Mouse (Mus musculus) olfactory bulb, adult 2 months (tissue): ENCODE results near the gene Adh6b. TPM values are rescaled to one million over a fixed set of nuclear protein-coding genes. Genes with fewer than 3 reads are reported as not detected.

Experiments
- H3K27ac ChIP-seq: fragments of 200-500 bp; 2 replicates; pipeline ENCODE4 v1.5.1; 2012; ENCODE audit warnings: low read depth, low read length; ENCODE audit not compliant: insufficient read depth
- H3K4me1 ChIP-seq: fragments of 200-500 bp; 2 replicates; pipeline ENCODE4 v1.6.1; 2012; ENCODE audit warnings: low read length; ENCODE audit not compliant: control insufficient read depth, insufficient read depth
- H3K4me3 ChIP-seq: fragments of 200-500 bp; 2 replicates; pipeline ENCODE4 v1.5.1; 2012; ENCODE audit warnings: mild to moderate bottlenecking, low read depth, low read length, moderate library complexity; ENCODE audit not compliant: insufficient read depth
- CTCF ChIP-seq: fragments of 200-500 bp; IDR thresholded peaks from 2 replicates; pipeline ENCODE4 v1.5.1; 2012; ENCODE audit warnings: low read depth, mild to moderate bottlenecking, low read length, moderate library complexity; ENCODE audit not compliant: insufficient read depth
- POLR2A ChIP-seq: fragments of 200-500 bp; IDR thresholded peaks from 2 replicates; pipeline ENCODE4 v1.6.1; 2012; ENCODE audit warnings: mild to moderate bottlenecking, low read depth, low read length, moderate library complexity; ENCODE audit not compliant: insufficient read depth
- WGBS: fragments of 180-500 bp; shearing (Covaris S2); methylation state at CpG from one replicate; pipeline ENCODE4 v1.1.7; 2018; 5-methylcytosine and 5-hydroxymethylcytosine counted together
- polyA plus RNA-seq: library from polyadenylated mRNA; stranded (reverse); fragments of >200 nt; gene quantifications from 2 replicates; pipeline ENCODE4 v1.2.4, GENCODE M21; 2012; ENCODE audit warnings: low replicate concordance; ENCODE audit not compliant: missing spikeins, insufficient read depth, insufficient read length

Gene Adh6b
- polyA plus RNA-seq, 1 experiment = not detected

DNA sequence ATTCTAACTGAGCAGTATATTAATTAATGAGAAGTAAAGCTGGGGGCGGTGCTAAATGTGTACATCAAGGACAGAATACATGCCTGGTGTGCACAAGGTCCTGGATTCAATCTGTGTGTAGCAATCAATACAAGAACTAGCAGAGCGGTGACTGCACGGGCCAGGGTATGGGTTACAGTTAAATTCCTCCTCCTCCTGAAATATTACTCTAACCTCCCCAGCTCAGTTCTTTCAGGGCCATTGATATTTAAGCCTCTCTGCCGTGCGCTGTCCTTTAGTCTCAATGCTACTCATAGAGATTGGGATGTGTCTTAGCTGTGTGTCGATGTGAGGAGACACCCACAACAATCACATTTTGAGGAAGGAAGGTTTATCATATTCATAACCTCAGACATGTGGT, 45.6 kb downstream of the Adh6b start:
- no peak for TF ChIP-seq CTCF
- TF ChIP-seq POLR2A = no peak
- no peak overlapping the region for H3K27ac ChIP-seq
- H3K4me3 ChIP-seq = no peak overlapping the region
- no peaks in the 10 kb centered on the region for H3K4me1 ChIP-seq
- 86% methylated on average over 6 of the region's 6 CpGs for WGBS

- no peak overlapping the region for H3K4me3 ChIP-seq
- no peak for TF ChIP-seq POLR2A
- no peak for TF ChIP-seq CTCF
- no peaks in the 10 kb centered on the region for H3K4me1 ChIP-seq
- WGBS = 54% methylated on average over 3 of the region's 3 CpGs
- H3K27ac ChIP-seq = no peak overlapping the region
Measured at GRCm38 (mm10) chr3:138404872-138405271, 63.3 kb downstream of the Adh6b start.

DNA sequence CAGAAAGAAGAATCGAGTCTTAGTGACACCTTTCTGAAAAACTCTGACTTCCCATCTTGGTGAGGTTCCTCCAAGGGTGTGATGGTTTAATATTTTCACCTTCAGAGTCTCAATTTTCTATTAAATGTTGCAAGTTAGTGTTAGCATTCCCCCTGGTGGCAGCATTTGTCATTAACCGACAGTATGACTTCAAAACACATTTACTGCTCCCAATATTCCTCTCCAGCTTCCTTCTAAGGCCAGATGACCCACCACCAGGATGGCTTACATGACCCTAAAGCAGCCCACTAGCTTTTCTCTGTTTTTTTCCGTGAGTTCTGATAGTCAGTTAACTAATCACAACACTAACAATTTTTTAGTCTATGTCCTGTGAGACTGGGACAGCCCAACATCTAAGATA, 63.8 kb downstream of the Adh6b start:
- H3K4me3 ChIP-seq = no peak overlapping the region
- TF ChIP-seq CTCF = no peak
- no peak for TF ChIP-seq POLR2A
- H3K27ac ChIP-seq = no peak overlapping the region
- 54% methylated on average over 3 of the region's 3 CpGs for WGBS
- H3K4me1 ChIP-seq = no peaks in the 10 kb centered on the region

- no peak overlapping the region for H3K27ac ChIP-seq
- no peak for TF ChIP-seq CTCF
- TF ChIP-seq POLR2A = no peak
- no peak overlapping the region for H3K4me3 ChIP-seq
- WGBS = 85% methylated on average over 7 of the region's 7 CpGs
- no peaks in the 10 kb centered on the region for H3K4me1 ChIP-seq
Measured at GRCm38 (mm10) chr3:138405840-138406239, 64.3 kb downstream of the Adh6b start.

GRCm38 (mm10) chr3:138407920-138408319, 66.3 kb downstream of the Adh6b start:
- TF ChIP-seq CTCF (no peak), POLR2A (no peak)
- Histone ChIP-seq H3K4me1 (no peaks in the 10 kb centered on the region), H3K27ac (no peak overlapping the region), H3K4me3 (no peak overlapping the region)
- 100% methylated on average over 1 of the region's 1 CpGs for WGBS

Other genes starting within 250 kb of the Adh6b start
- gene Trmt10a, start 198.3 kb upstream of the Adh6b start, polyA plus RNA-seq = not detected in 2 replicates
- not detected in 2 replicates for gene Mttp, start 196.8 kb upstream of the Adh6b start, polyA plus RNA-seq
- not detected in 2 replicates for gene 4930579F01Rik, start 147.9 kb upstream of the Adh6b start, polyA plus RNA-seq
- gene Adh7, start 124.0 kb upstream of the Adh6b start, polyA plus RNA-seq = not detected in 2 replicates
- not detected in 2 replicates for gene Adh1, start 80.8 kb upstream of the Adh6b start, polyA plus RNA-seq
- not detected in 2 replicates for gene Adh6a, start 28.5 kb upstream of the Adh6b start, polyA plus RNA-seq
- not detected in 2 replicates for gene Adh4, start 73.7 kb downstream of the Adh6b start, polyA plus RNA-seq
- gene Adh5, start 101.3 kb downstream of the Adh6b start, polyA plus RNA-seq = not detected in 2 replicates
- gene Metap1, start 147.7 kb downstream of the Adh6b start, polyA plus RNA-seq = not detected in 2 replicates
- gene Eif4e, start 184.4 kb downstream of the Adh6b start, polyA plus RNA-seq = 280 TPM in 1 of 2 replicates, not detected in the other